Mouse (Mus musculus) thymus, postnatal 14 days (tissue): ENCODE measurements around the gene Itpr1.

Experiments
- DNase-seq: peaks from one replicate; pipeline ENCODE4 v3.0.0; 2021

The Itpr1 gene

GRCm38 (mm10) chr6:108404736-108405135 is 191.8 kb downstream of the Itpr1 start:
- no peak for DNase-seq

- peak; percentile 51 for DNase-seq
Measured at GRCm38 (mm10) chr6:108408053-108408452, 195.2 kb downstream of the Itpr1 start.

- DNase-seq = no peak
Measured at GRCm38 (mm10) chr6:108408726-108409125, 195.8 kb downstream of the Itpr1 start.

- DNase-seq = no peak
Measured at GRCm38 (mm10) chr6:108410771-108411170, 197.9 kb downstream of the Itpr1 start.

GRCm38 (mm10) chr6:108411201-108411600 is 198.3 kb downstream of the Itpr1 start:
- DNase-seq = no peak

- no peak for DNase-seq
Measured at GRCm38 (mm10) chr6:108413006-108413405, 200.1 kb downstream of the Itpr1 start.

GRCm38 (mm10) chr6:108413593-108413992 is 200.7 kb downstream of the Itpr1 start:
- no peak for DNase-seq

GRCm38 (mm10) chr6:108415847-108416246 is 203.0 kb downstream of the Itpr1 start:
- no peak for DNase-seq

GRCm38 (mm10) chr6:108417508-108417907 is 204.6 kb downstream of the Itpr1 start:
- DNase-seq = peak; percentile 24

GRCm38 (mm10) chr6:108418218-108418617 is 205.3 kb downstream of the Itpr1 start:
- no peak for DNase-seq

GRCm38 (mm10) chr6:108424749-108425584 is 212.1 kb downstream of the Itpr1 start:
- DNase-seq = no peak

GRCm38 (mm10) chr6:108426789-108427188 is 213.9 kb downstream of the Itpr1 start:
- peak; percentile 78 for DNase-seq

GRCm38 (mm10) chr6:108428383-108428782 is 215.5 kb downstream of the Itpr1 start:
- no peak for DNase-seq

GRCm38 (mm10) chr6:108429950-108430349 is 217.1 kb downstream of the Itpr1 start:
- DNase-seq = no peak

- DNase-seq = no peak
Measured at GRCm38 (mm10) chr6:108431193-108431592, 218.3 kb downstream of the Itpr1 start.

- no peak for DNase-seq
Measured at GRCm38 (mm10) chr6:108432836-108433235, 219.9 kb downstream of the Itpr1 start.

GRCm38 (mm10) chr6:108434816-108435215 is 221.9 kb downstream of the Itpr1 start:
- DNase-seq = no peak

GRCm38 (mm10) chr6:108435467-108435866 is 222.6 kb downstream of the Itpr1 start:
- DNase-seq = no peak

- DNase-seq = no peak
Measured at GRCm38 (mm10) chr6:108436608-108437007, 223.7 kb downstream of the Itpr1 start.

- no peak for DNase-seq
Measured at GRCm38 (mm10) chr6:108441290-108441689, 228.4 kb downstream of the Itpr1 start.

GRCm38 (mm10) chr6:108442291-108442690 is 229.4 kb downstream of the Itpr1 start:
- DNase-seq = no peak

GRCm38 (mm10) chr6:108444435-108444834 is 231.5 kb downstream of the Itpr1 start:
- DNase-seq = no peak

GRCm38 (mm10) chr6:108445006-108445405 is 232.1 kb downstream of the Itpr1 start:
- DNase-seq = no peak

- no peak for DNase-seq
Measured at GRCm38 (mm10) chr6:108446766-108447165, 233.9 kb downstream of the Itpr1 start.
